Mouse (Mus musculus) midbrain, postnatal 0 days (tissue): ENCODE data around the gene Rnf223. TPM values are rescaled to one million over a fixed set of nuclear protein-coding genes. Genes with fewer than 3 reads are reported as not detected.

Experiments
- ATAC-seq: fragments of 200-750 bp; cut with Nextera tagmentation; 2 replicates; pipeline ENCODE4 v1.8.0; 2017; ENCODE audit warnings: moderate number of reproducible peaks, mild to moderate bottlenecking, moderate TSS enrichment, moderate library complexity; ENCODE audit not compliant: low FRiP score
- DNase-seq: peaks from one replicate; pipeline ENCODE4 v3.0.0-alpha.2; 2015; ENCODE audit warnings: low spot score
- H3K27ac ChIP-seq: fragments of 300-500 bp; sonication (generic); 2 replicates; pipeline ENCODE4 v1.5.1; 2014; ENCODE audit warnings: low read depth, mild to moderate bottlenecking, low read length, mixed read lengths
- H3K27me3 ChIP-seq: fragments of 300-500 bp; sonication (generic); 2 replicates; pipeline ENCODE4 v1.6.1; 2014; ENCODE audit warnings: low read length, control low read depth, mixed read lengths; ENCODE audit not compliant: insufficient read depth
- H3K36me3 ChIP-seq: fragments of 300-500 bp; sonication (generic); 2 replicates; pipeline ENCODE4 v1.6.1; 2014; ENCODE audit warnings: low read length, control low read depth, mixed read lengths; ENCODE audit not compliant: insufficient read depth
- H3K4me1 ChIP-seq: fragments of 300-500 bp; sonication (generic); 2 replicates; pipeline ENCODE4 v1.6.1; 2014; ENCODE audit warnings: mild to moderate bottlenecking, control low read depth, antibody characterized with exemption, low read length, mixed read lengths; ENCODE audit not compliant: insufficient read depth
- H3K4me2 ChIP-seq: fragments of 300-500 bp; sonication (generic); 2 replicates; pipeline ENCODE4 v1.6.1; 2014; ENCODE audit warnings: low read depth, mild to moderate bottlenecking, low read length, mixed read lengths; ENCODE audit not compliant: poor library complexity, severe bottlenecking
- H3K4me3 ChIP-seq: fragments of 300-500 bp; sonication (generic); 2 replicates; pipeline ENCODE4 v1.5.1; 2014; ENCODE audit warnings: low read depth, mild to moderate bottlenecking, low read length, moderate library complexity
- H3K9ac ChIP-seq: fragments of 300-500 bp; sonication (generic); replicated peaks from 2 replicates; pipeline ENCODE4 v1.6.1; 2014; ENCODE audit warnings: mild to moderate bottlenecking, low read length, moderate library complexity, mixed read lengths; ENCODE audit not compliant: poor library complexity, severe bottlenecking
- H3K9me3 ChIP-seq: fragments of 300-500 bp; sonication (generic); 2 replicates; pipeline ENCODE4 v1.6.1; 2016; ENCODE audit warnings: low read length, control low read depth
- CTCF ChIP-seq: IDR thresholded peaks from 2 replicates; pipeline ENCODE4 v1.5.1; 2016; ENCODE audit warnings: antibody characterized with exemption, mild to moderate bottlenecking
- WGBS: fragments of 180-500 bp; shearing (Covaris S2); extraction: QIAGEN DNeasy Blood & Tissue Kit; methylation state at CpG from one replicate; pipeline ENCODE4 v1.1.7; 2014; 5-methylcytosine and 5-hydroxymethylcytosine counted together
- polyA plus RNA-seq: library from polyadenylated mRNA; unstranded; fragments of >200 nt; fragmentation: Nextera tagmentation; extraction: Ambion mirVana; gene quantifications from 2 replicates; pipeline ENCODE4 v1.2.1, GENCODE M21; 2015
- total RNA-seq: library from RNA; depleted of rRNA; stranded (reverse); fragments of >200 nt; gene quantifications from 2 replicates; pipeline ENCODE4 v1.2.3, GENCODE M21; 2014; rRNA removed

Gene Rnf223
- 0.44 and 0.52 TPM in 2 replicates for total RNA-seq
- polyA plus RNA-seq = 0.20 and 0.23 TPM in 2 replicates

GRCm38 (mm10) chr4:156130436-156130835 is at the start of gene Rnf223:
Gene Rnf223, plus strand, starts transcription at chr4:156130513.
- no peak for ATAC-seq
- no peaks in the 10 kb centered on the region for H3K9me3 ChIP-seq
- no peak within 1 kb of the TSS for H3K27ac ChIP-seq
- no peak within 1 kb of the TSS for H3K4me2 ChIP-seq
- H3K27me3 ChIP-seq = no peaks in the 10 kb centered on the region
- no peak for TF ChIP-seq CTCF
- 83% methylated on average over 15 of the region's 15 CpGs for WGBS
- no peak within 1 kb of the TSS for H3K4me3 ChIP-seq
- DNase-seq = no peak
- peaks cover 13% of the 10 kb centered on the region for H3K36me3 ChIP-seq
- H3K9ac ChIP-seq = no peak within 1 kb of the TSS
- H3K4me1 ChIP-seq = no peaks in the 10 kb centered on the region

GRCm38 (mm10) chr4:156082621-156083234 is 47.6 kb upstream of the Rnf223 start:
- DNase-seq (no peak), ATAC-seq (no peak)
- Histone ChIP-seq H3K27me3 (0 out of 2 replicates have a peak, but pooled peaks cover 4% of the 10 kb centered on the region), H3K36me3 (no peaks in the 10 kb centered on the region), H3K4me3 (no peak overlapping the region), H3K9me3 (no peaks in the 10 kb centered on the region), H3K4me1 (no peaks in the 10 kb centered on the region), H3K27ac (no peak overlapping the region), H3K9ac (no peak overlapping the region), H3K4me2 (no peak overlapping the region)
- TF ChIP-seq CTCF = no peak
- WGBS = 68% methylated on average over 4 of the region's 4 CpGs

- no peak overlapping the region for H3K4me3 ChIP-seq
- 84% methylated on average over 5 of the region's 5 CpGs for WGBS
Observed at GRCm38 (mm10) chr4:156083348-156083747, 47.0 kb upstream of the Rnf223 start.

GRCm38 (mm10) chr4:156084096-156084879 is 46.0 kb upstream of the Rnf223 start:
- 85% methylated on average over 9 of the region's 9 CpGs for WGBS
- ATAC-seq (no peak), DNase-seq (no peak)
- Histone ChIP-seq H3K4me2 (no peak overlapping the region), H3K27ac (no peak overlapping the region), H3K4me1 (no peaks in the 10 kb centered on the region), H3K27me3 (no peaks in the 10 kb centered on the region), H3K4me3 (no peak overlapping the region), H3K9ac (no peak overlapping the region), H3K9me3 (no peaks in the 10 kb centered on the region), H3K36me3 (no peaks in the 10 kb centered on the region)
- no peak for TF ChIP-seq CTCF

More at GRCm38 (mm10) chr4:156083348-156083747, 47.0 kb upstream of the Rnf223 start:
- DNase-seq (no peak), ATAC-seq (no peak)
- Histone ChIP-seq H3K4me1 (no peaks in the 10 kb centered on the region), H3K36me3 (no peaks in the 10 kb centered on the region), H3K9me3 (no peaks in the 10 kb centered on the region), H3K27me3 (no peaks in the 10 kb centered on the region), H3K9ac (no peak overlapping the region), H3K27ac (no peak overlapping the region), H3K4me2 (no peak overlapping the region)
- TF ChIP-seq CTCF = no peak

GRCm38 (mm10) chr4:156085256-156085655 is 45.1 kb upstream of the Rnf223 start:
- Histone ChIP-seq H3K27me3 (no peaks in the 10 kb centered on the region), H3K36me3 (no peaks in the 10 kb centered on the region), H3K4me3 (no peak overlapping the region), H3K9me3 (no peaks in the 10 kb centered on the region), H3K27ac (no peak overlapping the region), H3K9ac (no peak overlapping the region), H3K4me2 (no peak overlapping the region), H3K4me1 (no peaks in the 10 kb centered on the region)
- TF ChIP-seq CTCF = no peak
- DNase-seq (no peak), ATAC-seq (no peak)
- 87% methylated on average over 8 of the region's 8 CpGs for WGBS
